In genomic region chr19:45438928-45439846, GRCm38 (mm10) we compare ENCODE assay signal across 14 mouse cellular contexts.
A peak's percentile ranks its signal among the peaks of the same experiment; 100 is the strongest.
DNase-seq lines count a peak whose midpoint lies in the region; ATAC-seq and TF ChIP-seq lines count a peak whose summit lies in the region.
"Had no signal": no experiment of that assay in that cellular context is flagged by ENCODE, and none has a peak within 500 bp of the region (broad histone marks: within the 10 kb centered on the region; RNA-seq: fewer than 3 reads in every experiment).

No protein-coding gene starts in this region.

- no peak overlapping the region for H3K4me2 ChIP-seq in liver, embryonic 14.5 days (ENCODE audit: low read depth)
- no peak overlapping the region for H3K4me2 ChIP-seq in liver, embryonic 12.5 days
- H3K4me2 ChIP-seq: limb, embryonic 15.5 days; midbrain, embryonic 15.5 days; stomach, embryonic 15.5 days had no signal

- no peaks in the 10 kb centered on the region for H3K36me3 ChIP-seq in liver, embryonic 14.5 days (replicated peaks; ENCODE audit: control insufficient read depth, insufficient read depth, low read depth)
- H3K36me3 ChIP-seq in liver, embryonic 12.5 days = 0 out of 2 replicates have a peak, but pooled peaks cover 4% of the 10 kb centered on the region
- 0 out of 2 replicates have a peak, but pooled peaks cover 2% of the 10 kb centered on the region for H3K36me3 ChIP-seq in ES-E14 (ENCODE audit: control insufficient read depth, insufficient read depth, low read length, poor library complexity, severe bottlenecking)
- H3K36me3 ChIP-seq: midbrain, embryonic 15.5 days; stomach, embryonic 15.5 days had no signal

- 61% methylated on average over 6 of the region's 6 CpGs for WGBS in liver, embryonic 14.5 days (ENCODE audit: insufficient replicate concordance)
- 63% methylated on average over 6 of the region's 6 CpGs for WGBS in liver, embryonic 12.5 days (ENCODE audit: insufficient replicate concordance)

- no peaks in the 10 kb centered on the region for H3K9me3 ChIP-seq in liver, embryonic 14.5 days (ENCODE audit: control insufficient read depth, low read length)
- no peaks in the 10 kb centered on the region for H3K9me3 ChIP-seq in liver, embryonic 12.5 days (replicated peaks)
- no peaks in the 10 kb centered on the region for H3K9me3 ChIP-seq in ES-E14 (ENCODE audit: control insufficient read depth, insufficient read depth, low read depth, low read length)
- H3K9me3 ChIP-seq: limb, embryonic 15.5 days; midbrain, embryonic 15.5 days; stomach, embryonic 15.5 days had no signal

- peak; percentile 50 for DNase-seq in embryo, embryonic 11 days
- no peak for DNase-seq in embryo, embryonic 10 days (ENCODE audit: low spot score)
- DNase-seq in liver, embryonic 14.5 days (ENCODE audit: low read depth in 3 of 3, low spot score in 3 of 3) = no peak
- DNase-seq in ES-E14 (ENCODE audit: low read depth, low spot score) = peak; percentile 34
- DNase-seq in naive thymus-derived CD4-positive, alpha-beta T cell, adult 2 months (ENCODE audit: low read depth) = peak; percentile 17
- no peak for DNase-seq in adrenal gland, postnatal 4 days (ENCODE audit: low spot score in 2 of 2)
- DNase-seq in left cerebral cortex, adult 11 months (ENCODE audit: low spot score) = no peak
- DNase-seq: adrenal gland, adult 8-10 months; cerebellum, adult 2 months had no signal

- H3K27me3 ChIP-seq in liver, embryonic 14.5 days (ENCODE audit: control insufficient read depth, insufficient read depth, low read length) = no peaks in the 10 kb centered on the region
- no peaks in the 10 kb centered on the region for H3K27me3 ChIP-seq in liver, embryonic 12.5 days (replicated peaks)
- H3K27me3 ChIP-seq: limb, embryonic 15.5 days; midbrain, embryonic 15.5 days; stomach, embryonic 15.5 days had no signal

- ATAC-seq in liver, embryonic 14.5 days (ENCODE audit: insufficient read depth) = no peak
- ATAC-seq in liver, embryonic 12.5 days = no peak
- ATAC-seq: inflammation-experienced regulatory T-cells, adult 6 months; midbrain, embryonic 15.5 days had no signal

- TF ChIP-seq CTCF in liver, embryonic 14.5 days (IDR thresholded peaks at IDR 0.05; ENCODE audit: low read depth) = peak; percentile 44

- H3K27ac ChIP-seq in liver, embryonic 14.5 days = no peak overlapping the region
- no peak overlapping the region for H3K27ac ChIP-seq in liver, embryonic 12.5 days
- H3K27ac ChIP-seq in ES-E14 (ENCODE audit: insufficient read depth, low read depth, low read length, poor library complexity, severe bottlenecking) = no peak overlapping the region
- H3K27ac ChIP-seq: limb, embryonic 15.5 days; midbrain, embryonic 15.5 days; stomach, embryonic 15.5 days had no signal

- no peak overlapping the region for H3K9ac ChIP-seq in liver, embryonic 14.5 days (replicated peaks)
- no peak overlapping the region for H3K9ac ChIP-seq in liver, embryonic 12.5 days
- no peak overlapping the region for H3K9ac ChIP-seq in ES-E14 (ENCODE audit: insufficient read depth, low read depth, low read length, poor library complexity, severe bottlenecking)
- H3K9ac ChIP-seq: limb, embryonic 15.5 days; midbrain, embryonic 15.5 days; stomach, embryonic 15.5 days had no signal

- in situ Hi-C loops in ES-E14 (cut with MboI; ENCODE audit: low sequenced_read_pairs in 2 of 2, unreplicated experiment in 2 of 2) = loop anchor here in 1 of 2 experiments (10.0 kb wide), 1 partner anchor 224 kb away; no protein-coding TSS in a partner anchor

- H3K4me3 ChIP-seq in liver, embryonic 14.5 days (ENCODE audit: insufficient read depth in 1 of 2, low read depth in 2 of 2, low read length in 2 of 2) = no peak overlapping the region
- no peak overlapping the region for H3K4me3 ChIP-seq in liver, embryonic 12.5 days
- H3K4me3 ChIP-seq in ES-E14 (ENCODE audit: insufficient read depth in 1 of 2, low read depth in 1 of 2, low read length in 2 of 2, poor library complexity in 1 of 2, severe bottlenecking in 1 of 2) = no peak overlapping the region
- H3K4me3 ChIP-seq: limb, embryonic 15.5 days; midbrain, embryonic 15.5 days; stomach, embryonic 15.5 days had no signal

- H3K4me1 ChIP-seq in liver, embryonic 14.5 days (replicated peaks; ENCODE audit: control insufficient read depth in 2 of 2, insufficient read depth in 2 of 2, low read length in 1 of 2) = peaks cover 18% of the 10 kb centered on the region in 2 experiments
- peaks cover 41% of the 10 kb centered on the region for H3K4me1 ChIP-seq in liver, embryonic 12.5 days
- H3K4me1 ChIP-seq in ES-E14 (ENCODE audit: control insufficient read depth in 2 of 2, insufficient read depth in 2 of 2, low read length in 2 of 2, poor library complexity in 1 of 2) = no peaks in the 10 kb centered on the region
- H3K4me1 ChIP-seq: stomach, embryonic 15.5 days had no signal

- no peak for TF ChIP-seq EP300 in liver, embryonic 14.5 days (IDR thresholded peaks at IDR 0.05; ENCODE audit: low read depth)

TF ChIP-seq in ES-E14, 5 proteins besides CTCF, POLR2A, EP300 and RAD21:
- TF ChIP-seq ZC3H11A (IDR thresholded peaks at IDR 0.05; ENCODE audit: borderline replicate concordance, low read depth, low read length) = no peak
- TF ChIP-seq ZNF384 (IDR thresholded peaks at IDR 0.05; ENCODE audit: low read depth, low read length) = no peak
- no peak for TF ChIP-seq CHD2 (IDR thresholded peaks at IDR 0.05; ENCODE audit: low read depth, low read length)
- TF ChIP-seq HCFC1 (IDR thresholded peaks at IDR 0.05; ENCODE audit: borderline replicate concordance, insufficient read depth, low read length) = no peak
- TF ChIP-seq MAFK (IDR thresholded peaks at IDR 0.05; ENCODE audit: insufficient read depth, low read depth, low read length) = no peak

Comparison
In these comparisons a context has a peak if more than half of its experiments do, and no peak if none do; other contexts are left out.
1. DNase-seq: peak in embryo, embryonic 11 days (single experiment), ES-E14 (single experiment) and naive thymus-derived CD4-positive, alpha-beta T cell, adult 2 months (single experiment); none in embryo, embryonic 10 days (single experiment), liver, embryonic 14.5 days (0 of 3), adrenal gland, postnatal 4 days (0 of 2) and left cerebral cortex, adult 11 months (single experiment).